Comparison of ENCODE assay signal across 8 mouse cellular contexts in the genomic region with DNA sequence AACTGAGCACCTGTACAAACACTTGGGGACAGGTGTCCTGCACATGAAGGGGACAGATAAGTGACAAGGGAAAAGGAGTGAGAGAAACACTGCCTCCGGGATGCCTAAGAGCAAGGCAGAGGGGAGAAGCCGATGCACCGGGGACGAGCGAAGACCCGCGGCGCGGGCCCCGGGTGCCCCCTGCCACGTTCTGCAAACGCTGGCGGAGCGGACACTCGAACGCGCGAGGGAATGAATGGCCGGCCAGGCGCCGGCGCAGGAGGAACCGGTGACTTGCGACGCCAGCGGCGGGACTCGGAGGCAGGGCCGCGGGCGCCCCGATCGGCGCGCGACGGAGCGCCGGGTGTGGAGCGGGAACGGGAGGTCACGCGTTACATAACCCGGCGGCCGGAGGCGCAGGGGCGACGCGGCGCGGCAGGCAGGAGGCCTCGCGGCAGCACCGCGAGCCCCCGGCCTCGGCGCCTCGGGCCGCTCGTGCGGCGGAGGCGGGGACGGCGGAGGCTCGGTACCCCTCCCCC. TPM values are rescaled to one million over a fixed set of nuclear protein-coding genes. Genes with fewer than 3 reads are reported as not detected.
A peak's percentile ranks its signal among the peaks of the same experiment; 100 is the strongest.
DNase-seq lines count a peak whose midpoint lies in the region; ATAC-seq and TF ChIP-seq lines count a peak whose summit lies in the region.

No protein-coding gene starts in this region.

- under 1% methylated on average over 37 of the region's 68 CpGs for WGBS in embryonic facial prominence, embryonic 11.5 days
- under 1% methylated on average over 39 of the region's 68 CpGs for WGBS in heart, adult 2 months
- under 1% methylated on average over 63 of the region's 68 CpGs for WGBS in liver, adult 2 months

- TF ChIP-seq CTCF in heart, adult 2 months (IDR thresholded peaks at IDR 0.05), result peak; percentile 14; the same call in 1 of the 2 replicates
- TF ChIP-seq CTCF in liver, adult 2 months (IDR thresholded peaks at IDR 0.05; ENCODE audit: low read depth, low read length), result no peak

- H3K79me2 ChIP-seq in heart, adult 2 months (replicated peaks; ENCODE audit: control insufficient read depth, insufficient read depth, low read length), result no peaks in the 10 kb centered on the region; the same call in 1 of the 2 replicates
- H3K79me2 ChIP-seq in liver, adult 2 months (ENCODE audit: control insufficient read depth, insufficient read depth, low read length), result peaks cover 21% of the 10 kb centered on the region

- peak overlapping the region; percentile 87 for H3K4me3 ChIP-seq in embryonic facial prominence, embryonic 11.5 days (ENCODE audit: low read depth, low read length)
- peak overlapping the region; percentile 87 for H3K4me3 ChIP-seq in heart, adult 2 months
- peak overlapping the region; percentile 99 for H3K4me3 ChIP-seq in liver, adult 2 months (ENCODE audit: insufficient read depth, low read depth, low read length)

- H3K4me2 ChIP-seq in embryonic facial prominence, embryonic 11.5 days (ENCODE audit: low read depth, low read length), result peak overlapping the region; percentile 80

- no peak for TF ChIP-seq EP300 in heart, adult 2 months (IDR thresholded peaks at IDR 0.05; ENCODE audit: insufficient read depth, low read depth, low read length)

- peak overlapping the region; percentile 92 for H3K27ac ChIP-seq in embryonic facial prominence, embryonic 11.5 days (replicated peaks; ENCODE audit: low read depth, low read length)
- peak overlapping the region; percentile 89 for H3K27ac ChIP-seq in heart, adult 2 months
- H3K27ac ChIP-seq in liver, adult 2 months (replicated peaks; ENCODE audit: insufficient read depth, low read depth, low read length), result peak overlapping the region; percentile 97

- peak; percentile 37; the same call in 1 of the 2 replicates for ATAC-seq in embryonic facial prominence, embryonic 11.5 days (replicated peaks; ENCODE audit: insufficient number of reproducible peaks, low FRiP score, low TSS enrichment, low read depth)

- no peaks in the 10 kb centered on the region for H3K27me3 ChIP-seq in embryonic facial prominence, embryonic 11.5 days (ENCODE audit: control insufficient read depth, insufficient read depth, low read length)
- no peaks in the 10 kb centered on the region for H3K27me3 ChIP-seq in heart, adult 2 months (ENCODE audit: control insufficient read depth, insufficient read depth, low read length)
- H3K27me3 ChIP-seq in liver, adult 2 months (ENCODE audit: control insufficient read depth, insufficient read depth, low read length), result no peaks in the 10 kb centered on the region

- intact Hi-C loops in heart, adult 2 months (cut with DNase I), result loop anchor here (2.0 kb wide), 1 partner anchor 132 kb away; a partner anchor contains a TSS

- H3K9ac ChIP-seq in embryonic facial prominence, embryonic 11.5 days (replicated peaks; ENCODE audit: low read length), result peak overlapping the region; percentile 93
- H3K9ac ChIP-seq in heart, adult 2 months (ENCODE audit: low read depth, low read length), result peak overlapping the region; percentile 98
- peak overlapping the region; percentile 100 for H3K9ac ChIP-seq in liver, adult 2 months (ENCODE audit: low read depth, low read length)

- H3K4me1 ChIP-seq in embryonic facial prominence, embryonic 11.5 days (ENCODE audit: control insufficient read depth, insufficient read depth, low read length), result no peaks in the 10 kb centered on the region; the same call in 1 of the 2 replicates
- H3K4me1 ChIP-seq in heart, adult 2 months (ENCODE audit: control insufficient read depth, insufficient read depth, low read length), result peaks cover 3% of the 10 kb centered on the region; the same call in 1 of the 2 replicates
- H3K4me1 ChIP-seq in liver, adult 2 months (ENCODE audit: control insufficient read depth, insufficient read depth, low read length), result peaks cover 15% of the 10 kb centered on the region

- TF ChIP-seq POLR2A in heart, adult 2 months (IDR thresholded peaks at IDR 0.05; ENCODE audit: insufficient read depth, low read depth, low read length), result no peak
- no peak for TF ChIP-seq POLR2A in liver, adult 2 months (IDR thresholded peaks at IDR 0.05; ENCODE audit: extremely low read depth, insufficient read depth, low read length)

- no peaks in the 10 kb centered on the region for H3K9me3 ChIP-seq in embryonic facial prominence, embryonic 11.5 days (replicated peaks; ENCODE audit: control insufficient read depth, low read length)

- no peaks in the 10 kb centered on the region for H3K36me3 ChIP-seq in embryonic facial prominence, embryonic 11.5 days (replicated peaks; ENCODE audit: control insufficient read depth, insufficient read depth, low read depth, low read length)
- H3K36me3 ChIP-seq in heart, adult 2 months (ENCODE audit: control insufficient read depth, insufficient read depth, low read length), result peaks cover 3% of the 10 kb centered on the region; the same call in 1 of the 2 replicates
- H3K36me3 ChIP-seq in liver, adult 2 months (ENCODE audit: control insufficient read depth, insufficient read depth, low read length), result no peaks in the 10 kb centered on the region

- peak; percentile 70 for DNase-seq in 3134 (ENCODE audit: extremely low read depth, insufficient read length, low spot score)
- peak; percentile 49 for DNase-seq in adrenal gland, adult 8-10 months
- DNase-seq in embryonic facial prominence, embryonic 11.5 days (ENCODE audit: low spot score), result peak; percentile 50
- peak; percentile 74 to 75 for DNase-seq in heart, adult 2 months
- DNase-seq in kidney, adult 9 months, result peak; percentile 58
- DNase-seq in liver, adult 2 months (ENCODE audit: extremely low read depth, low read depth, low spot score), result peak; percentile 34
- DNase-seq in naive thymus-derived CD4-positive, alpha-beta T cell, adult 2 months (ENCODE audit: low read depth), result peak; percentile 64
- peak; percentile 52 to 82 for DNase-seq in spleen, postnatal 4 days (ENCODE audit: low spot score in 2 of 2)

RNA-seq across cellular contexts. Expression of a gene that starts 0.6 kb away (rescaled TPM):
- total RNA-seq in adrenal gland, adult 8-10 months (2022), result 10 to 100 TPM; 24.0 to 40.3 (median 30.9) TPM
- 26.3 and 32.8 TPM in 2 replicates for polyA plus RNA-seq in embryonic facial prominence, embryonic 11.5 days (2014; fragmentation: Nextera tagmentation; extraction: Ambion mirVana)
- total RNA-seq in heart, adult 2 months (2021), result 10 to 100 TPM; 14.0 to 16.1 TPM
- polyA plus RNA-seq in heart, adult 2 months (2012; rRNA removed), result 4.8 and 10.0 TPM in 2 replicates
- 18.3 and 20.1 TPM in 2 replicates for total RNA-seq in liver, adult 2 months (2014; rRNA removed)
- polyA plus RNA-seq in liver, adult 2 months (2012; rRNA removed), result 4.1 and 6.9 TPM in 2 replicates

Comparison
In these comparisons a context has a peak if more than half of its experiments do, and no peak if none do; other contexts are left out.
1. Peak in every context shown above with its lines: DNase-seq, ATAC-seq, H3K4me3 ChIP-seq and H3K27ac ChIP-seq.